Mouse (Mus musculus) forebrain, postnatal 0 days (tissue): ENCODE results near the gene Glce. TPM values are rescaled to one million over a fixed set of nuclear protein-coding genes. Genes with fewer than 3 reads are reported as not detected.

ENCODE experiments used
- ATAC-seq: fragments of 200-750 bp; cut with Nextera tagmentation; 2 replicates; pipeline ENCODE4 v1.8.0; 2017; ENCODE audit warnings: mild to moderate bottlenecking, moderate library complexity
- DNase-seq: peaks from one replicate; pipeline ENCODE4 v3.0.0-alpha.2; 2015
- H3K27ac ChIP-seq: fragments of 300-500 bp; sonication (generic); 2 replicates; pipeline ENCODE4 v1.5.1; 2014; ENCODE audit warnings: low read depth, mild to moderate bottlenecking, antibody characterized with exemption, low read length, moderate library complexity, mixed read lengths
- H3K27me3 ChIP-seq: fragments of 300-500 bp; sonication (generic); 2 replicates; pipeline ENCODE4 v1.6.1; 2014; ENCODE audit warnings: mild to moderate bottlenecking, low read length, mixed read lengths; ENCODE audit not compliant: insufficient read depth
- H3K36me3 ChIP-seq: fragments of 300-500 bp; sonication (generic); 2 replicates; pipeline ENCODE4 v1.6.1; 2014; ENCODE audit warnings: mild to moderate bottlenecking, moderate library complexity; ENCODE audit not compliant: insufficient read depth
- H3K4me1 ChIP-seq: fragments of 300-500 bp; sonication (generic); 2 replicates; pipeline ENCODE4 v1.6.1; 2014; ENCODE audit warnings: antibody characterized with exemption; ENCODE audit not compliant: insufficient read depth
- H3K4me2 ChIP-seq: fragments of 300-500 bp; sonication (generic); 2 replicates; pipeline ENCODE4 v1.6.1; 2014; ENCODE audit warnings: low read depth, mild to moderate bottlenecking, moderate library complexity
- H3K4me3 ChIP-seq: fragments of 300-500 bp; sonication (generic); 2 replicates; pipeline ENCODE4 v1.5.1; 2014; ENCODE audit warnings: low read depth, low read length, mixed read lengths
- H3K9ac ChIP-seq: fragments of 300-500 bp; sonication (generic); 2 replicates; pipeline ENCODE4 v1.6.1; 2014; ENCODE audit warnings: mild to moderate bottlenecking
- H3K9me3 ChIP-seq: fragments of 300-500 bp; sonication (generic); 2 replicates; pipeline ENCODE4 v1.6.1; 2016; ENCODE audit warnings: low read length
- CTCF ChIP-seq: sonication (generic); IDR thresholded peaks from 2 replicates; pipeline ENCODE4 v1.5.1; 2016; ENCODE audit warnings: antibody characterized with exemption, control low read depth, low read depth
- WGBS: fragments of 180-500 bp; shearing (Covaris S2); extraction: QIAGEN DNeasy Blood & Tissue Kit; methylation state at CpG from one replicate; pipeline ENCODE4 v1.1.7; 2014; 5-methylcytosine and 5-hydroxymethylcytosine counted together
- polyA plus RNA-seq: library from polyadenylated mRNA; unstranded; fragments of >200 nt; fragmentation: Nextera tagmentation; extraction: Ambion mirVana; gene quantifications from 2 replicates; pipeline ENCODE4 v1.2.1, GENCODE M21; 2015
- total RNA-seq: library from RNA; depleted of rRNA; stranded (reverse); fragments of >200 nt; gene quantifications from 2 replicates; pipeline ENCODE4 v1.2.3, GENCODE M21; 2014; rRNA removed

Gene Glce
- total RNA-seq (33.9 and 36.9 TPM in 2 replicates), polyA plus RNA-seq (12.0 and 15.3 TPM in 2 replicates)

DNA sequence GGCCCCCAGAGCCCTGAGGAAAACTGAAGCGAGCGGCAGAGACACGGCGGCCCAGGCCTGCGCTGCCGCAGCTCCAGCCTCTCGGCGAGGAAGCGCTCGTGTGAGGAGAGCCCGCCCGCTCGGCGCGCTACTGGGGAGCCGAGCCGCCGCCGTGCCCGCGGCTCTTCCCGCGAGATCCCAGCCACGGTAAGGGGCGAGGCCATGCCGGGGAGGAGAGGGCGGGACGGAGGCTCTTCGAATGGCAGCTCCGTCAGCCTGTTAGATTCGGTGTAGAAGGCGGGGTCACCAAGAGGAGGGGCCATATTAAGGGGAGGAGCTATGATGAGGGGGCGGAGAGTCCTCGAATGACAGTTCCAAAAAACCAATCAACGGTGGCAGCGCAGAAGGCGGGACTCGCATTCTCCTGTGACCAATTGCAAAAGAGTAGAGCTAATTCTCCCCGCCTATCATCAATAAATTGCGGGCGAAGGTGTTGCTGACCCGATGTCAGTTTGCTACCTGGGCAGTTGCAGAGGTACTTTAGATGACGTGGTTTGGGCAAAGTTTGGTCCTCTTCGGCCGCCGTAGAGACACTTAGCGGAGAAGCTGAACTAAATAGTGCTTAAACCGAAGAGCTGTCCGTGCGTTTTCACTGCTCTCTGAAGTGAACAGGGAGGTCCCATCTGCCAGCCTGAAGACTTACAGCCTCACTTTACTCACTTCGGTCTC lies at the start of gene Glce:
Glce (minus strand) TSS at position 148 of the 708 bp plus-strand sequence.
- peak within 1 kb of the TSS; percentile 87 for H3K4me3 ChIP-seq
- 3% methylated on average over 51 of the region's 51 CpGs for WGBS
- H3K4me2 ChIP-seq: peak within 1 kb of the TSS; percentile 64
- DNase-seq (peak; percentile 99), ATAC-seq (peak; percentile 100)
- H3K9me3 ChIP-seq: no peaks in the 10 kb centered on the region
- no peak for TF ChIP-seq CTCF
- no peaks in the 10 kb centered on the region for H3K36me3 ChIP-seq
- peak within 1 kb of the TSS; percentile 91 for H3K9ac ChIP-seq
- H3K4me1 ChIP-seq: 0 out of 2 replicates have a peak, but pooled peaks cover 4% of the 10 kb centered on the region
- peak within 1 kb of the TSS; percentile 95 for H3K27ac ChIP-seq
- no peaks in the 10 kb centered on the region for H3K27me3 ChIP-seq

GRCm38 (mm10) chr9:62172239-62172638 lies 49.8 kb upstream of the Glce start:
- H3K27me3 ChIP-seq: no peaks in the 10 kb centered on the region
- H3K9me3 ChIP-seq: no peaks in the 10 kb centered on the region
- DNase-seq: no peak
- no peak overlapping the region for H3K4me2 ChIP-seq
- ATAC-seq: no peak
- no peaks in the 10 kb centered on the region for H3K4me1 ChIP-seq
- H3K36me3 ChIP-seq: no peaks in the 10 kb centered on the region
- no peak for TF ChIP-seq CTCF
- H3K27ac ChIP-seq: no peak overlapping the region
- 84% methylated on average over 3 of the region's 3 CpGs for WGBS
- H3K9ac ChIP-seq: no peak overlapping the region
- H3K4me3 ChIP-seq: no peak overlapping the region

GRCm38 (mm10) chr9:62170921-62171320 lies 48.5 kb upstream of the Glce start:
- no peak for TF ChIP-seq CTCF
- 94% methylated on average over 2 of the region's 2 CpGs for WGBS

GRCm38 (mm10) chr9:62166621-62167020 lies 44.2 kb upstream of the Glce start:
- H3K4me2 ChIP-seq: no peak overlapping the region
- no peak overlapping the region for H3K9ac ChIP-seq
- ATAC-seq: no peak
- H3K4me3 ChIP-seq: no peak overlapping the region
- H3K9me3 ChIP-seq: no peaks in the 10 kb centered on the region
- no peak overlapping the region for H3K27ac ChIP-seq
- no peak for TF ChIP-seq CTCF
- H3K36me3 ChIP-seq: no peaks in the 10 kb centered on the region
- DNase-seq: no peak
- no peaks in the 10 kb centered on the region for H3K27me3 ChIP-seq
- 46% methylated on average over 5 of the region's 5 CpGs for WGBS
- no peaks in the 10 kb centered on the region for H3K4me1 ChIP-seq

More at GRCm38 (mm10) chr9:62170921-62171320, 48.5 kb upstream of the Glce start:
- H3K9me3 ChIP-seq: no peaks in the 10 kb centered on the region
- DNase-seq (no peak), ATAC-seq (no peak)
- H3K27ac ChIP-seq: no peak overlapping the region
- H3K4me1 ChIP-seq: no peaks in the 10 kb centered on the region
- no peaks in the 10 kb centered on the region for H3K36me3 ChIP-seq
- H3K9ac ChIP-seq: no peak overlapping the region
- H3K27me3 ChIP-seq: no peaks in the 10 kb centered on the region
- no peak overlapping the region for H3K4me2 ChIP-seq
- no peak overlapping the region for H3K4me3 ChIP-seq

DNA sequence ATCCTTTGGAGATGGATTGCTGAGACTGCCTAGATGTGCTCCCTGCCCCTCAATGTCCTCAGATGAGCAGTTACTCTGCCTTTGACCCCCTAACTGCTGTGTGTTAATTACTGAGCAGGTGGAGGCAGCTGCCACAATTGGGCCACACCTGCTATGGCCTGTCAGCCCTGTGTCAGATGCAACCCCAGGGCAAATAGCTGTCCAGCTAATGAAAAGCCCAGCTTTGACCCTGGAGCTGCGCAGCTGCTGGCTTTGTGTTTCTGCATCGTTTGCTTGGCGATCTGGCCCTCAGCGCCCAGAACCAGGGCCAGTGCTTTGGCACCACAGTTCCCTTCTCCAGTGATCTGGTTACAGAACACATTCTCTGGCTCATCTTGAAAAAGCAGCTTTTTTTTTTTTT lies 43.7 kb upstream of the Glce start:
- Histone ChIP-seq H3K9me3 (no peaks in the 10 kb centered on the region), H3K36me3 (no peaks in the 10 kb centered on the region), H3K4me1 (no peaks in the 10 kb centered on the region), H3K27ac (no peak overlapping the region), H3K4me2 (no peak overlapping the region), H3K27me3 (no peaks in the 10 kb centered on the region), H3K4me3 (no peak overlapping the region), H3K9ac (no peak overlapping the region)
- ATAC-seq (no peak), DNase-seq (no peak)
- no peak for TF ChIP-seq CTCF
- 21% methylated on average over 4 of the region's 4 CpGs for WGBS

DNA sequence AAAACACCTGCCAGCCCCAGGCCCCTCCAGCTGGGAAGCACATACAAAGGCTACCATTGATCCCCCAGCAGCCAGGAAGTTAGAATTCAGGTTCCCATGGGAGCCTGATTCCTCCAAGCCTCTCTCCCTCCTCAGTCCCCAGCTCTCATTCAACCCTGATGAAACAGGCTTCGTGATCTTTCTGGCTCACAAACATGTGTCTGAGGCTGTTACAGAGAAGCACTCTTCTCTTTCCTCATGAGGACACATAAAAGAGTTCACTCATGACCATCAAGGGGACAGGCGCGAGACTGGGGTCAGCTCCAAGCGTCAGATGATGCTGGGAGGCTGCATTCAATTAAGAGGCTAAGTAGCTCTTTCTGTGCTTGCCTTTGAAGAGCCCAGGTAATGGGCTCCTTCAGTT lies 40.4 kb upstream of the Glce start:
- ATAC-seq (peak; percentile 77), DNase-seq (no peak)
- Histone ChIP-seq H3K4me3 (no peak overlapping the region), H3K9me3 (no peaks in the 10 kb centered on the region), H3K4me2 (no peak overlapping the region), H3K27ac (no peak overlapping the region), H3K36me3 (no peaks in the 10 kb centered on the region), H3K27me3 (no peaks in the 10 kb centered on the region), H3K4me1 (no peaks in the 10 kb centered on the region), H3K9ac (no peak overlapping the region)
- TF ChIP-seq CTCF: no peak
- 35% methylated on average over 4 of the region's 4 CpGs for WGBS

DNA sequence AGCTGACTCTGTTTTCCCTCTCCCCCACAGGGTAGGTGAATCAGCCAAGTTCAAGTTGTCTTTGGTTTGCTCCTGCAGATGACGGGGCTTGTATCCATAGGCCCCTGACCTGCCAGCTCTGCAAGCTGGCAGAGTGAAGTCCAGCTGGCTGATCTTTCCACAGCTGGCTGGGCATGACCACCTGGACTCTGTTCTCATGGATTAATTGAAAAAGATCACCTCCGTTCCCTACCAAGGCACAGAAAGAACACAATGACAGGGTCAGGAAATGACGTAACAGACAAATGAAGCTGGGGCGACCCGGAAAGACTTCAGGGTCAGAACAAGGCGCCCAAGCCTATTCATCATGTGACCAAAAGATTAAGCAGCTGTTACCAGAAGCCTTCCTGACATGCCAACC lies 38.3 kb upstream of the Glce start:
- WGBS: 81% methylated on average over 6 of the region's 6 CpGs

More for the DNA sequence above, 38.3 kb upstream of the Glce start:
- Histone ChIP-seq H3K4me2 (no peak overlapping the region), H3K27ac (no peak overlapping the region), H3K4me3 (no peak overlapping the region), H3K9me3 (no peaks in the 10 kb centered on the region), H3K4me1 (no peaks in the 10 kb centered on the region), H3K36me3 (no peaks in the 10 kb centered on the region), H3K9ac (no peak overlapping the region), H3K27me3 (no peaks in the 10 kb centered on the region)
- no peak for TF ChIP-seq CTCF
- DNase-seq: no peak
- ATAC-seq: no peak
